Mouse (Mus musculus) brain, embryonic 14.5 days (tissue): Measurements from ENCODE around the gene Mgat2. TPM values are rescaled to one million over a fixed set of nuclear protein-coding genes. Genes with fewer than 3 reads are reported as not detected.
"Not testable (repeated sequence)": the region's sequence is repeated elsewhere in the genome, so short reads cannot be mapped to it uniquely, and the experiment has no call there.

Experiments
- DNase-seq: peaks from one replicate; pipeline ENCODE4 v3.0.0-alpha.2; 2011; ENCODE audit warnings: low read depth
- CTCF ChIP-seq: fragments of 200-500 bp; IDR thresholded peaks from 2 replicates; pipeline ENCODE4 v1.5.1; 2012; ENCODE audit warnings: inconsistent platforms, mild to moderate bottlenecking, moderate library complexity, borderline replicate concordance; ENCODE audit not compliant: insufficient read depth, insufficient read length; ENCODE audit errors: extremely low read depth
- POLR2A ChIP-seq: fragments of 200-500 bp; IDR thresholded peaks from 2 replicates; pipeline ENCODE4 v1.6.1; 2012; ENCODE audit warnings: mild to moderate bottlenecking, inconsistent platforms, borderline replicate concordance; ENCODE audit not compliant: poor library complexity, insufficient read depth, insufficient read length, severe bottlenecking; ENCODE audit errors: extremely low read depth
- polyA plus RNA-seq: library from polyadenylated mRNA; depleted of rRNA; stranded (reverse); fragments of >200 nt; gene quantifications from 2 replicates; pipeline ENCODE4 v1.2.3, GENCODE M21; 2012; rRNA removed

Gene Mgat2
- 16.1 and 19.9 TPM in 2 replicates for polyA plus RNA-seq

- peak; percentile 99 for DNase-seq
- TF ChIP-seq CTCF (no peak), POLR2A (peak; percentile 100)
Measured at GRCm38 (mm10) chr12:69183583-69184308, at the start of gene Mgat2, which contains the start of gene Rpl36al. TSS of gene Mgat2 (plus strand) at chr12:69184157. TSS of gene Rpl36al (minus strand) at chr12:69184083.

GRCm38 (mm10) chr12:69139201-69139600 is 44.8 kb upstream of the Mgat2 start:
- DNase-seq: no peak
- TF ChIP-seq POLR2A: no peak
- no peak for TF ChIP-seq CTCF

- no peak for TF ChIP-seq CTCF
- no peak for TF ChIP-seq POLR2A
- DNase-seq: no peak
Measured at GRCm38 (mm10) chr12:69139841-69140240, 44.1 kb upstream of the Mgat2 start.

- no peak for DNase-seq
- TF ChIP-seq POLR2A (no peak), CTCF (no peak)
Measured at GRCm38 (mm10) chr12:69143460-69143859, 40.5 kb upstream of the Mgat2 start.

- TF ChIP-seq CTCF (no peak), POLR2A (no peak)
- DNase-seq: no peak
Measured at GRCm38 (mm10) chr12:69147166-69147735, 36.7 kb upstream of the Mgat2 start.

GRCm38 (mm10) chr12:69150049-69150448 is 33.9 kb upstream of the Mgat2 start:
- TF ChIP-seq POLR2A (no peak), CTCF (no peak)
- peak; percentile 15 for DNase-seq

GRCm38 (mm10) chr12:69155923-69156322 is 28.0 kb upstream of the Mgat2 start:
- no peak for TF ChIP-seq POLR2A
- TF ChIP-seq CTCF: no peak

GRCm38 (mm10) chr12:69156436-69156835 is 27.5 kb upstream of the Mgat2 start:
- TF ChIP-seq CTCF (no peak), POLR2A (no peak)
- DNase-seq: no peak

More at GRCm38 (mm10) chr12:69155923-69156322, 28.0 kb upstream of the Mgat2 start:
- no peak for DNase-seq

GRCm38 (mm10) chr12:69157107-69157506 is 26.9 kb upstream of the Mgat2 start:
- no peak for DNase-seq
- TF ChIP-seq POLR2A (no peak), CTCF (no peak)

GRCm38 (mm10) chr12:69158366-69158764 is 25.6 kb upstream of the Mgat2 start:
- TF ChIP-seq CTCF: no peak
- no peak for TF ChIP-seq POLR2A
- no peak for DNase-seq

- DNase-seq: peak; percentile 100
- TF ChIP-seq POLR2A: peak; percentile 30; the same call in 1 of the 2 replicates
Measured at GRCm38 (mm10) chr12:69158765-69159577, 25.0 kb upstream of the Mgat2 start, which contains the start of gene Rps29. TSS of gene Rps29 (minus strand) at chr12:69159186.

- peak; percentile 90 for DNase-seq
- no peak for TF ChIP-seq CTCF
- no peak for TF ChIP-seq POLR2A
Measured at GRCm38 (mm10) chr12:69159578-69159940, 24.4 kb upstream of the Mgat2 start.

- DNase-seq: not testable (repeated sequence)
Measured at GRCm38 (mm10) chr12:69160677-69161076, 23.3 kb upstream of the Mgat2 start.

- DNase-seq: not testable (repeated sequence)
Measured at GRCm38 (mm10) chr12:69163586-69163985, 20.4 kb upstream of the Mgat2 start.
